Mouse (Mus musculus) left cerebral cortex, postnatal 36 days (tissue): ENCODE data around the gene Slc19a3. TPM values are rescaled to one million over a fixed set of nuclear protein-coding genes. Genes with fewer than 3 reads are reported as not detected.
"Not testable (repeated sequence)": the region's sequence is repeated elsewhere in the genome, so short reads cannot be mapped to it uniquely, and the experiment has no call there.

Experiments used
- DNase-seq, 2 experiments: peaks; one replicate each; pipeline ENCODE4 v3.0.0; 2021 to 2022; ENCODE audit warnings: low spot score in 2 of 2, mixed read lengths in 1 of 2
- intact Hi-C: fragments of 180-260 bp; cut with DNase I; formaldehyde crosslinking; loops from one replicate; pipeline ENCODE4 v1.15.1; 2025
- total RNA-seq, 2 experiments: library from RNA; stranded (reverse); gene quantifications; 2 replicates each; pipeline ENCODE4 v1.2.3; 2021

The Slc19a3 gene
- total RNA-seq, 2 experiments from 2014 or later: 2.2 to 2.8 TPM

GRCm38 (mm10) chr1:83015329-83015879 is 22.8 kb downstream of the Slc19a3 start:
- DNase-seq: no peak
- intact Hi-C loops: no loop called here

GRCm38 (mm10) chr1:83014477-83014876 is 23.8 kb downstream of the Slc19a3 start:
- intact Hi-C loops: no loop called here
- no peak for DNase-seq

- intact Hi-C loops: no loop called here
- DNase-seq: no peak
Observed at GRCm38 (mm10) chr1:83007471-83007870, 30.8 kb downstream of the Slc19a3 start.

GRCm38 (mm10) chr1:83006218-83007179 is 31.7 kb downstream of the Slc19a3 start:
- intact Hi-C loops: no loop called here
- DNase-seq: no peak

GRCm38 (mm10) chr1:83000306-83000705 is 37.9 kb downstream of the Slc19a3 start, which contains the start of gene Gm47959:
TSS of gene Gm47959 (plus strand) at chr1:83000548.
- DNase-seq, intact Hi-C loops: not testable (repeated sequence)

- intact Hi-C loops: no loop called here
- DNase-seq: no peak
Observed at GRCm38 (mm10) chr1:82993947-82994346, 44.3 kb downstream of the Slc19a3 start.

GRCm38 (mm10) chr1:82992093-82992492 is 46.2 kb downstream of the Slc19a3 start:
- no peak for DNase-seq
- intact Hi-C loops: no loop called here

GRCm38 (mm10) chr1:82991596-82991995 is 46.7 kb downstream of the Slc19a3 start:
- intact Hi-C loops: no loop called here

GRCm38 (mm10) chr1:82991062-82991461 is 47.2 kb downstream of the Slc19a3 start:
- intact Hi-C loops: no loop called here
- no peak for DNase-seq

More at GRCm38 (mm10) chr1:82991596-82991995, 46.7 kb downstream of the Slc19a3 start:
- DNase-seq: no peak

- peak in 1 of 2 experiments; percentile 13 for DNase-seq
- intact Hi-C loops: loop anchor here (2.0 to 10.0 kb wide), 2 partner anchors 201 to 433 kb away; no protein-coding TSS in a partner anchor
Observed at GRCm38 (mm10) chr1:82987530-82988198, 50.6 kb downstream of the Slc19a3 start.

- DNase-seq: no peak
Observed at GRCm38 (mm10) chr1:82986738-82987137, 51.5 kb downstream of the Slc19a3 start.

GRCm38 (mm10) chr1:82977840-82978239 is 60.4 kb downstream of the Slc19a3 start:
- DNase-seq: no peak
- intact Hi-C loops: no loop called here

More at GRCm38 (mm10) chr1:82986738-82987137, 51.5 kb downstream of the Slc19a3 start:
- intact Hi-C loops: loop anchor here (2.0 to 10.0 kb wide), 2 partner anchors 200 to 432 kb away; no protein-coding TSS in a partner anchor

- no peak for DNase-seq
- intact Hi-C loops: no loop called here
Observed at GRCm38 (mm10) chr1:82975750-82976149, 62.5 kb downstream of the Slc19a3 start.

GRCm38 (mm10) chr1:82974342-82974741 is 63.9 kb downstream of the Slc19a3 start:
- no peak for DNase-seq
- intact Hi-C loops: no loop called here

- DNase-seq: no peak
- intact Hi-C loops: no loop called here
Observed at GRCm38 (mm10) chr1:82973901-82974300, 64.3 kb downstream of the Slc19a3 start.

- DNase-seq: no peak
- intact Hi-C loops: no loop called here
Observed at GRCm38 (mm10) chr1:82973244-82973643, 65.0 kb downstream of the Slc19a3 start.

- intact Hi-C loops: no loop called here
Observed at GRCm38 (mm10) chr1:82972046-82972445, 66.2 kb downstream of the Slc19a3 start.

GRCm38 (mm10) chr1:82966413-82966812 is 71.8 kb downstream of the Slc19a3 start:
- intact Hi-C loops: no loop called here
- DNase-seq: no peak

More at GRCm38 (mm10) chr1:82972046-82972445, 66.2 kb downstream of the Slc19a3 start:
- no peak for DNase-seq
